Mouse (Mus musculus) MEL (cell line): ENCODE results near the gene Il17a. TPM values are rescaled to one million over a fixed set of nuclear protein-coding genes. Genes with fewer than 3 reads are reported as not detected.

Source experiments
- DNase-seq: peaks from one replicate; pipeline ENCODE4 v3.0.0; 2011; ENCODE audit warnings: low read depth, low spot score
- H3K27ac ChIP-seq: 2 replicates; pipeline ENCODE4 v1.5.1; 2012; ENCODE audit warnings: low read depth, mild to moderate bottlenecking, control low read depth, low read length, moderate library complexity; ENCODE audit not compliant: control insufficient read depth
- H3K27me3 ChIP-seq, 2 experiments: fragments of 150-350 bp in 1 of 2; sonication (generic) in 1 of 2; 2 replicates each; pipeline ENCODE4 v1.6.1; 2012; ENCODE audit warnings: low read length in 2 of 2, mild to moderate bottlenecking in 2 of 2, improper control_type of control experiment in 1 of 2, moderate library complexity in 1 of 2; ENCODE audit not compliant: insufficient read depth in 2 of 2, control insufficient read depth in 1 of 2
- H3K36me3 ChIP-seq, 2 experiments: 2 replicates each; pipeline ENCODE4 v1.6.1; 2012 to 2014; ENCODE audit warnings: low read length in 2 of 2, improper control_type of control experiment in 1 of 2, inconsistent platforms in 1 of 2, mild to moderate bottlenecking in 1 of 2; ENCODE audit not compliant: insufficient read depth in 2 of 2, control insufficient read depth in 1 of 2
- H3K4me1 ChIP-seq, 2 experiments: fragments of 150-350 bp in 1 of 2; sonication (generic) in 1 of 2; 2 replicates each; pipeline ENCODE4 v1.6.1; 2012; ENCODE audit warnings: low read length in 2 of 2, improper control_type of control experiment in 1 of 2, mild to moderate bottlenecking in 1 of 2; ENCODE audit not compliant: insufficient read depth in 2 of 2, control insufficient read depth in 1 of 2
- H3K4me3 ChIP-seq, 2 experiments: fragments of 150-350 bp in 1 of 2; sonication (generic) in 1 of 2; 2 replicates each; pipeline ENCODE4 v1.5.1; 2012; ENCODE audit warnings: low read depth in 2 of 2, low read length in 2 of 2, mild to moderate bottlenecking in 2 of 2, moderate library complexity in 2 of 2, control low read depth in 1 of 2, improper control_type of control experiment in 1 of 2; ENCODE audit not compliant: control insufficient read depth in 1 of 2, insufficient read depth in 1 of 2
- H3K79me2 ChIP-seq: 2 replicates; pipeline ENCODE4 v1.6.1; 2012; ENCODE audit warnings: mild to moderate bottlenecking, low read length, moderate library complexity; ENCODE audit not compliant: control insufficient read depth, poor library complexity, insufficient read depth
- H3K9ac ChIP-seq: 2 replicates; pipeline ENCODE4 v1.6.1; 2012; ENCODE audit warnings: low read depth, mild to moderate bottlenecking, control low read depth, low read length, moderate library complexity; ENCODE audit not compliant: control insufficient read depth, poor library complexity, severe bottlenecking
- H3K9me3 ChIP-seq: fragments of 150-350 bp; sonication (generic); replicated peaks from 2 replicates; pipeline ENCODE4 v1.6.1; 2012; ENCODE audit warnings: mild to moderate bottlenecking, low read length, improper control_type of control experiment, moderate library complexity; ENCODE audit not compliant: insufficient read depth
- BHLHE40 ChIP-seq: IDR thresholded peaks from 2 replicates; pipeline ENCODE4 v1.6.1; 2012; ENCODE audit warnings: low read depth, mild to moderate bottlenecking, inconsistent platforms, low read length, improper control_type of control experiment, borderline replicate concordance
- ETS1 ChIP-seq: IDR thresholded peaks from 2 replicates; pipeline ENCODE4 v1.6.1; 2012; ENCODE audit warnings: low read depth, mild to moderate bottlenecking, inconsistent platforms, low read length, improper control_type of control experiment, moderate library complexity
- GABPA ChIP-seq: IDR thresholded peaks from 2 replicates; pipeline ENCODE4 v1.6.1; 2012; ENCODE audit warnings: low read depth, mild to moderate bottlenecking, inconsistent platforms, low read length, improper control_type of control experiment, moderate library complexity
- HCFC1 ChIP-seq: IDR thresholded peaks from 2 replicates; pipeline ENCODE4 v1.6.1; 2012; ENCODE audit warnings: low read depth, mild to moderate bottlenecking, inconsistent platforms, low read length, improper control_type of control experiment, moderate library complexity
- JUND ChIP-seq: IDR thresholded peaks from 2 replicates; pipeline ENCODE4 v1.6.1; 2011; ENCODE audit warnings: low read depth, mild to moderate bottlenecking, improper control_type of control experiment, low read length
- KAT2A ChIP-seq: conservative IDR thresholded peaks from 2 replicates; pipeline ENCODE4 v1.6.1; 2012; ENCODE audit warnings: low read depth, low read length, improper control_type of control experiment, inconsistent platforms
- MEF2A ChIP-seq: IDR thresholded peaks from 2 replicates; pipeline ENCODE4 v1.6.1; 2014; ENCODE audit warnings: low read depth, mild to moderate bottlenecking, inconsistent platforms, low read length, improper control_type of control experiment; ENCODE audit not compliant: poor library complexity, insufficient replicate concordance, severe bottlenecking; ENCODE audit errors: extremely low read depth
- MXI1 ChIP-seq: IDR thresholded peaks from 2 replicates; pipeline ENCODE4 v1.6.1; 2011; ENCODE audit warnings: mild to moderate bottlenecking, low read depth, low read length, improper control_type of control experiment
- POLR2AphosphoS2 ChIP-seq: IDR thresholded peaks from 2 replicates; pipeline ENCODE4 v1.6.1; 2011; ENCODE audit warnings: low read length, improper control_type of control experiment
- RAD21 ChIP-seq: IDR thresholded peaks from 2 replicates; pipeline ENCODE4 v1.6.1; 2011; ENCODE audit warnings: mild to moderate bottlenecking, low read depth, low read length, improper control_type of control experiment
- RCOR1 ChIP-seq: IDR thresholded peaks from 2 replicates; pipeline ENCODE4 v1.6.1; 2012; ENCODE audit warnings: low read depth, mild to moderate bottlenecking, inconsistent platforms, low read length, improper control_type of control experiment
- SIN3A ChIP-seq: IDR thresholded peaks from 2 replicates; pipeline ENCODE4 v1.6.1; 2012; ENCODE audit warnings: low read length, improper control_type of control experiment, inconsistent platforms
- TBP ChIP-seq: IDR thresholded peaks from 2 replicates; pipeline ENCODE4 v1.8.0; 2011; ENCODE audit warnings: low read depth, low read length, improper control_type of control experiment
- UBTF ChIP-seq: IDR thresholded peaks from 2 replicates; pipeline ENCODE4 v1.6.1; 2012; ENCODE audit warnings: low read depth, mild to moderate bottlenecking, inconsistent platforms, low read length, improper control_type of control experiment, moderate library complexity, borderline replicate concordance; ENCODE audit not compliant: insufficient read depth
- ZC3H11A ChIP-seq: IDR thresholded peaks from 2 replicates; pipeline ENCODE4 v1.6.1; 2012; ENCODE audit warnings: low read depth, mild to moderate bottlenecking, inconsistent platforms, low read length, improper control_type of control experiment
- ZMIZ1 ChIP-seq: IDR thresholded peaks from 2 replicates; pipeline ENCODE4 v1.6.1; 2012; ENCODE audit warnings: low read depth, mild to moderate bottlenecking, inconsistent platforms, low read length, improper control_type of control experiment, moderate library complexity
- polyA plus RNA-seq, 2 experiments: library from polyadenylated mRNA; stranded (reverse) in 1 of 2; unstranded in 1 of 2; fragments of >175 nt in 1 of 2; fragments of >200 nt in 1 of 2; gene quantifications; 2 replicates each; pipeline versions ENCODE4 v1.2.1 to v1.2.4; 2012; ENCODE audit warnings: low replicate concordance in 2 of 2, low read depth in 1 of 2; ENCODE audit not compliant: insufficient read length in 2 of 2, insufficient read depth in 1 of 2, missing spikeins in 1 of 2
- total RNA-seq: library from RNA; depleted of rRNA; stranded (reverse); fragments of 300-350 nt; gene quantifications from 2 replicates; pipeline ENCODE4 v1.2.3, GENCODE M21; 2012

Gene Il17a
- total and polyA plus RNA-seq, 3 experiments, result not detected

DNA sequence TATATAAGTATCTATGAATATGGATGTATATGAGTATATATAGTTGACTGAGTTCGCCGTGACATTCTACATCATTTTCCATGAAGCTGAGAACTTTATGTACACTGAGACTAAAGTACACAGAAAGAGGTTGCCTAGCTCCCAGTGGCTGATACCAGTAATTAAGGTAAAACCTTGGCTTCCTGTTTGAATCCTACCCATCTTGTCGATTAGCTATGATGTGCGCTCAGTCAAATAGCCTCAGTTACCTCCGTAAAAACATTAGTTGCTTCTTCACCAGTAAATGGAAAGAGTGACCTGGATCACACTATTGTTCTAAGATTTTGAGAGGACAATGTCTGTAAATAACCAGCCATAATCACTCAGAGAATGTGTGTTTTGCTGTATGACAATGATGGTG, 47.3 kb upstream of the Il17a start:
- Histone ChIP-seq H3K79me2 (no peaks in the 10 kb centered on the region), H3K27me3 (no peaks in the 10 kb centered on the region; a peak in 1 of 4 replicates), H3K27ac (no peak overlapping the region), H3K4me3 (no peak overlapping the region), H3K9me3 (no peaks in the 10 kb centered on the region), H3K4me1 (no peaks in the 10 kb centered on the region), H3K36me3 (no peaks in the 10 kb centered on the region), H3K9ac (no peak overlapping the region)
- no peak for DNase-seq
- TF ChIP-seq ZC3H11A, result no peak
- TF ChIP-seq RCOR1, result no peak

DNA sequence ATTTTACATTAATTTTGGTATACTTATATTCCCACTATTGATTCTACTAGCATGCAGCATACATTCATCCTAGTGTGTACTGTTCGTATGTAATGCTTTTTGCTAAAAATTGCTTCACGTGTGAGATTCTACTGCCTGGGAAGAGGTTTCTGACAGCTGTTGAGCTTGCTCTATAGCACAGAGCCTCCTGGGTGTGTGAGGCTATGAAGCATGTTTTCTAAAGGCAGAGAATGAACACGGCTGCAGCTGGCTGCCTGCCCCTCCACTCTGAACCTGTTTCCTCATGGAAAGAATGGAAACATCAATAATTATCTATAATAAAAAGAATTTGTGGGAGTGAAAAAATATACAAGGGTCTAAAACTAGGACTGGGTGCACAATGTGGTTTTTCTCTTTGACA, 46.9 kb upstream of the Il17a start:
- TF ChIP-seq MEF2A, result no peak
- no peak for TF ChIP-seq SIN3A
- no peak for TF ChIP-seq ZMIZ1
- no peak for TF ChIP-seq RCOR1
- no peak for TF ChIP-seq ETS1
- no peak for TF ChIP-seq UBTF
- no peak for TF ChIP-seq RAD21
- TF ChIP-seq MXI1, result no peak
- TF ChIP-seq POLR2AphosphoS2, result no peak
- TF ChIP-seq GABPA, result no peak
- TF ChIP-seq BHLHE40, result no peak
- TF ChIP-seq HCFC1, result no peak
- TF ChIP-seq TBP, result no peak
- TF ChIP-seq JUND, result no peak
- TF ChIP-seq ZC3H11A, result no peak
- TF ChIP-seq KAT2A, result no peak
- no peaks in the 10 kb centered on the region for H3K36me3 ChIP-seq
- H3K9me3 ChIP-seq, result no peaks in the 10 kb centered on the region
- H3K4me1 ChIP-seq, result no peaks in the 10 kb centered on the region
- H3K4me3 ChIP-seq, result no peak overlapping the region
- no peak for DNase-seq
- no peaks in the 10 kb centered on the region; a peak in 1 of 4 replicates for H3K27me3 ChIP-seq
- H3K79me2 ChIP-seq, result no peaks in the 10 kb centered on the region
- no peak overlapping the region for H3K9ac ChIP-seq
- no peak overlapping the region for H3K27ac ChIP-seq
